Mouse (Mus musculus) mouse embryonic stem cell (cell line): ENCODE measurements around the gene Zfand3.

ENCODE experiments used
- in situ Hi-C, 2 experiments: fragments of 300-500 bp; cut with MboI; formaldehyde crosslinking; loops; 1 replicate in 1 of 2; 3 replicates in 1 of 2; pipeline ENCODE4 v1.14.3; 2019 to 2020; ENCODE audit warnings: low sequenced_read_pairs in 2 of 2, low pct_unique_long_range_greater_than_20kb in 1 of 2, mixed read lengths in 1 of 2; ENCODE audit not compliant: unreplicated experiment in 1 of 2

Gene Zfand3

DNA sequence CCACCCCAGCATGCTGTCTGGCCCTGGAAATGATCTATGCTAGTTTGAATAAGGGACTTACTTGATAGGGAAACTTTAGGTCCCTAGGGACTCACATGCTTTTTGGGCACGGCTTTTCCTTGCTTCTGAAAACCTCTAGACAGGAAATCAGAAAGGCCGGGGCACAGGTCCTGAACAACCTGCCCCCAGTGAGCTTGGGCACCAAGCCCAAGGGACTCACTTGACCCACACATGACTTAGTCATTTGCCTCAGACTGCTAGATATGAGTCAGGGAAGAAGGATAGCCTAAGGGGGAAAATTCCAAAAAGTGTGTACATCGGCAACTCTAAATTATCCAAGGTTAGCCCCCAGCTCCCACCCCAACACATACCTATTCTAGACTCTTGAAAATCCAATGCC, 10.5 kb upstream of the Zfand3 start:
- in situ Hi-C loops = no loop called here

DNA sequence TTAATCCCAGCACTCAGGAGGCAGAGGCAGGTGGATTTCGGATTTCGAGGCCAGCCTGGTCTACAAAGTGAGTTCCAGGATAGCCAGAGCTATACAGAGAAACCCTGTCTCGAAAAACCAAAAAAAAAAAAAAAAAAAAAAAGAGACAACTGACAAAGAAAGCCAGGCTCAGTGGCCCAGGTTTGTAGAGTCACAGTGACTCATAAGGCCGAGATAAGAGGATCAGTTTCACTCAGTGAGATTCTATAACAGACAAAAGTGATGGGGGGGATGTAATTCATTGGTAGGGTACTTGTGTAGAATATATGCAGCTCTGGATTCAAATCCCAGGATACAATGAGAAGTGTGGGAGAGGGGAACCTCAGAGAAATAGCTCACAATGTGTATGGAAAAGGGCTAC, 10.1 kb upstream of the Zfand3 start:
- in situ Hi-C loops = no loop called here

DNA sequence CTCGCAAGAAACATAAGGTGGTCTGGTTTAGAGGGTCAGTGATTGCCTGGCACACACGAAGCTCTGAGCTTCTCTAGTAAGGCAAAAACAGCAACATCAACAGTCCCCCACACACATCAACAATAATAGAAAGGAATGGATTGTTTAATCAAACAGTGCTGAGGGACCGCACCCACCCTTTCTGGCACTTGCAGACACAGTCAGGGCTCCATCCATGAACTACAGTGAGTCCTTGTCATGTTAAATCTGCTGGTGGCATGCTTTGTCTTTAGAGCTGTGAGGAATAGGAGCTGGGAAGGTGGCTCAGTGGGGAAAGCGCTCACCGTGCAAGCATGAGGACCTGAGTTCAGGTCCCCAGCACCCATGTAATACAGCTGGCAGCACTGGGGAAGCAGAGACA, 8.5 kb upstream of the Zfand3 start:
- in situ Hi-C loops = no loop called here

DNA sequence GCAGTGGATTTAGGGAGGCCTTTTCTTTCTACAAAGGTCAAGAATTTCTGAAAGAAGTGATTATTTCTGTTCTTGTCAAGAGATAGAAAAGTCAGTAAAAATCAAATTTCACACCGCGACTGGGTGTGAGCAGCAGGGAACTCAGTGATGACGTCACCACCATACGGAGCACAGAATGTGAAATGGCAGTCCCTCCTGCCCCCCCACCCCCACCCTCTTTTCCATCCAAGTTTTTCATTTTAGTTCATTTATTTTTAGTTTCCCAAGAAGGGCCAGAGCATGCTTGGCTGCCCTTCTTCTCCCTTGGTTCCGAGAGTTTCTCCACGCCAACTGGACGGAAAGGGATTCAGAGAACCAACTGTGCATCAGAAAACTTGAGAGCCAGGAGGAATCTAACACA, 6.8 kb upstream of the Zfand3 start:
- in situ Hi-C loops = no loop called here

DNA sequence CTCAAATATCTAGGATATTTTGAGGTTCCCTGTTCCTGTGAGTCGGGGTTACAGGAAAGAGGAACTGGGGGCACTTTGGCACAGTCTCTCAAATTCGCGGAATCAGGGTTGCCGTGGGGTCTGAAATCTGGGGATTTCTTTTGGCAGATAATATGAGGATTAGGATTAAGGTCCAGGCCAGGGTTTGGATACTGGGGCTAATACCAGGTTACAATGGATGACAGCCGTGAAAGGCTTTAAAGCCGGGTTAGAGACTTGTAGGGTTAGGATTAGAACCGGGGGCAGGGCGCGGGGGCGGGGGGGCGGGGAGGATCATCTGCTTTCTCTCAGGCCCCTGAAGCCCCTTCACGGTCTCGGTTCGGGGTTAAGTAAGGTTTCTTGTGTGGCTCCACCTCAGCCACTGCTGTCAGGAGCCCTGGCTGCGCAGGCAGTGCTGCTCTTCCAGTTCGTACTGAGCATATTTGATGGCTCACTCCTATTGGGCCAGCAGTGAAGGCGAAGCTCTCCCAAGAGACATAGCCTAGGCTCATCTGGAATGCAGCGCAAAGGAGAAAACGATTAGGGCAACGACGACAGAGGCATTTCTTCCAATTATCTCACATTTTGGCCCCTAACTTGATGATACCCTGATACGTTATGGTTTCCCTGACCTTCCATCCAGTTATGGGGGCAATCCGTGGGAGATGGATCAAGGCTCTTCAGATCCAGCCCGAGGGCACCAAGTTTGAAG, 5.8 kb upstream of the Zfand3 start:
- in situ Hi-C loops = no loop called here

DNA sequence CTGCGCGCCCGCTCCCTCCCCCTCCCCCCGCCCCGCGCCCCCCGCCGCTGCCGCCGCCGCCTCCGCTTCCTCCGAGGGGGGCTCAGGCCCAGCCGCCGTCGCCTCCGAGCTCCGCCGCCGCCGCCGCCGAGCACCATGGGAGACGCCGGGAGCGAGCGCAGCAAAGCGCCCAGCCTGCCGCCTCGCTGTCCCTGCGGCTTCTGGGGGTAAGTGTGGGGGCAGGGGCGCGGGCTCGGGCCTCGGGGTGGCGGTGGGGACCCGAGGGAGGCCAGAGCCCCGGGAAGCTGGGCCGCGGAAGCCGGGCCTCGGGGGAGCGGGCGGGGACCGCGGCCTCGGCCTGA, 540 bp downstream of the Zfand3 start:
- in situ Hi-C loops = no loop called here

DNA sequence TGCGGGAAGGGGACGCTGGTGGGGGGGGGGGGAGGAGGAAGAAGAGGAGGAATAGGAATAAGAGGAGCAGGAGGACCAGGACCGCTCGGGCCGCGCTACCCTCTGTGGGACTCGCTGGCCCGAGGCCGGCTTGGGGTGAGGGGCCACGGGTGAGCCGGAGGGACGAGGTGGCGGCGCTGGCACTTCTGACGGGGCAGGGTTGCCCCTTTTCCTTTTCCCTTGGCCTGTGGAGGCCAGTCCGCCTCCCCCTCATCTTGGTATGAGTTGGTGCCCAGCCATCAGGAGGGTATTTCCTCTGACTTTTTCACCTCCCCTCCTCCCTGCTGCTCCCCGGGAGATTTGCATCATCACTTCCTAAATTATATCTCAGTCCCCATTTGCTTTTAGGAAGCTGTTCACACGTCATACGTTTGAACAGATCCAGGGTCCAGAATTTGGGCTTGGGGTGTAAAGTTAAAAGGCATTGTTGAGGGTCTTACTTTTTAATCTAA, 963 bp downstream of the Zfand3 start:
- in situ Hi-C loops = no loop called here

DNA sequence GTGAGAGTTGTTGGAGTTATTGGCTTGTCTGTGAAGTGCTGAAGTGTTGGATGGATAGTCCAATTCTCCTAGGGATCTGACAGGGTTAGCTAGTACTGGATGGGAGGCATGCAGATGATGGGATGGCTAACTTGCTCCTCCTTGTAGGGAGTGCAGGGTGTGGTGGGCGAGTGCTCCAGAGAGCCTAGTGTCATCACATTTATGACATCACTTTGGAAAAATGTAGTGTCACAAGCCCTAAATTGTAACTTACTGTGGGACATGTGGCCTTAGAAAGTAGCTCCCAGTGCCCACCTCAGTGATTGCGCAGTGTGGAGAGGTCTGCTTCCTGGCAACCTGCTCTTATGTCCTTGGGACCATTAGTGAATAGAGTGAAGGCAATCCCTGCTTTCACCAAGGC, 2.3 kb downstream of the Zfand3 start:
- in situ Hi-C loops = no loop called here

DNA sequence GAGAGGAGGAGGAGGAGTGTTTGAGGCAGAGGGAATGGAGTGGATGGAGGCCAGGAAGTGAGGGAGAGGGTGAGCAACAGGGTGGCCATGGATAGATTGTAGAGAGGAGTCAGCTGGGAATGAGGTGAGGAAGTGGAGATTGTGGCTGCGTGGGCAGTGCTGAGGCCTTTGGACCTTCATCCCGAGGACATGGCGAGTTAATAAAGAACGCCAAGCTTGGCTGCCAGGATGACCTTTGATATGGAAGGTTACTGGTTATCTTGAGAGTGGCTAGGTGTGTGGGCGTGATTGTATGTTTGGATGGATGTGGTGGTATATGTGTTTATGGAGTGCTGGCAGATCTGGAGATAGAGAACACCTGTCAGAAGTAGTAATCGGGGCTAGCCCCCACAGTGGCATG, 3.4 kb downstream of the Zfand3 start:
- in situ Hi-C loops = no loop called here

DNA sequence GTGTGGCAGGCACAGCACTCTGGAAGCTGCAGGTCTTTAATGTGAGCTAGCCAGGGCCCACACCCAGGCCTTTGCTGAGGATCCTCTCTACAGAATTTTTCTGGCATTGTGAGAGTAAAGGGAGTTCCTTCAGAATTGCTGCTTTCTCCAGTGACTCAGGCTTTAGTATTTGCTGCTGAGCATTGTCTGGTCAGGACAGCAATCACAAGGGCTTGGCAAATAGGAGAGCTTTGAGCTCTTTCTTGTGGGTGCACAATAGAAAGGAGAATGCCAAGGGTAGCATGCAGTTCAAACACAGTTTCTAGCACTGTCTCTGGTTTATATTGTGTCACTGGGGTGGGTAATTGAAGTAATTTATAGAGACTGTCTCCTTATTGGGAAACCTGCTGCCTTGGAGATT, 3.9 kb downstream of the Zfand3 start:
- in situ Hi-C loops = no loop called here

DNA sequence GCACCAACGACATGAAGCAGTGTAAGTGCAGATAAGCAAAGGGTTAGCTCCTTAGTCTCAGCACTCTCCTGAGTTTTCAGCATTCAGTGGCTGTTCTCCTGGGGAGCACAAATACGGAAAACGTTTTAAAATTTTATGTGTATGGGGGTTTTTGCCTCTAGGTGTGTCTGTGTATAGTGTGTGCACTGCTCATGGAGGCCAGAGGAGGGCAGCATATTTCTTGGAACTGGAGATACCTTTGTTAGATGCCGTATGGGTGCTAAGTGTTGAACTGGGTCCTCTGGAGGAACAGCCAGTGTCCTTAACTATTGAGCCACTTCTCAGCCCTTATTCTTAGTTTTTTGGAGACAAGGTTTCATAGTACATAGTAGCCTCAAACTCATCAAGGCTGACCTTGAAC, 10.1 kb downstream of the Zfand3 start:
- in situ Hi-C loops = no loop called here

DNA sequence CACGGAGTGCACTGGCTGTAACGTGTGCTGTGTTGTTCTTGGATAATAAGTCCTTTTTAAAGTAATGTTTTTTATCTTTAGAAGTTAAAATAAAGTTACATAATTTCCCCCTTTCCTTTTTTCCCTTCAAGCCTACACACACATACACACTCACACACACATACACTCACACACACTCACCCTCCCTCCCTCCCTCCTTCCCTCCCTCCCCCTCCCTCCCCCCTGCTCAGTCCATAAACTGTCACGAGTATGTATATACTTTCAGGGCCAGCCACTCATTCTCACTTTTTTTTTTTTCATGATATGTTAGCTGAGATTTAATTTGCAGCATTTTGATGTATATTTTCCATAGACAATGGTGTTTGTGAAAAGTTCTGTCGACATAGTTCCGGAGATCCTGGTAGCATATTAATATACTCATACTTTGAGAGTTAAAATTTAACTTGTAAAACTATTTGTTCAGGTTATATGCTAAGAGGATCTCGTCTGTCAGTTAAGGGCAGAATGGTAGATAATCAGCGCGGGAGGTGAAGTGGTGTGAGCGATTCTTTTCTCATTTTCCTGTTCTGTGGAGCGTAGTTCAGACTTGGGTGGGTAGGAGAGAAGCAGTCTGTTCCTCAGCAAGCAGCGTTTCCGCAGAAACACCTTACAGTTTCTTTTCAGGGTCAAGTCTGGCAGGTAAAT, 14.5 kb downstream of the Zfand3 start:
- in situ Hi-C loops = no loop called here

DNA sequence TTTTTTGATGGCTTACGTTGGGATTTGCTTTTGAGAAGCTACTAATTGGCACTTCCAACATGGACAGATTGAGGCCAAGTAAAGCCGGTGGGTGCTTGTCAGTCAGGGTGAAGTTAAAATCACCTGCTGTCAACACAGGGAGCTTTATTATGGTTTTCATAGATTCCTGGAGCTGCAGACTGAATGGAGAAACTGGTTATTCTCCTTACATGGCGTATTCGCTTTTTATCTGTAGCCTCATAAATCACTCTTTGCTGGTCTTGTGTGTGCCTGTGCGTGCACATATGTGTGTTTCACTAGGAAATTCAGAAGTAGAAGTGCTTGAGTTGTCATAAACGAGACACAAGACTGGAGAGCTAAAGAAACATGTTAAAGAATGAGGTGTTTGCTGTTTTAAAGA, 15.4 kb downstream of the Zfand3 start:
- in situ Hi-C loops = no loop called here

DNA sequence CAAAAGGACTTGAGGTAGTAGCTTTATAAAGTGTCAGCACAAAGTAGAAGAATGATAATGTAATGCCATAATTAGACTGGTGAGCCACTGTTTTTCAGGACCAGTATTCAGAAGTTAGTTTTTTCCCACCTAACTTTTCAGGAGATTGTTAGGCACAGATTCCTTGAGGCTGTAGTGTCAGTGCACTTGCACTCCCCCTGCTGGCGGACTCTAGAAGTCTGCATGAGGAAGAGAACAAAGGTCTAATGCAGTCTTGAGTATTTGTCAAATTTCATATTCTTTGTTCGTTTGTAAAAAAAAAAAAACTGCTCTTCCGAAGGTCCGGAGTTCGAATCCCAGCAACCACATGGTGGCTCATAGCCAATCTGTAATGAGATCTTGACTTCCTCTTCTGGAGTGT, 20.1 kb downstream of the Zfand3 start:
- in situ Hi-C loops = no loop called here

DNA sequence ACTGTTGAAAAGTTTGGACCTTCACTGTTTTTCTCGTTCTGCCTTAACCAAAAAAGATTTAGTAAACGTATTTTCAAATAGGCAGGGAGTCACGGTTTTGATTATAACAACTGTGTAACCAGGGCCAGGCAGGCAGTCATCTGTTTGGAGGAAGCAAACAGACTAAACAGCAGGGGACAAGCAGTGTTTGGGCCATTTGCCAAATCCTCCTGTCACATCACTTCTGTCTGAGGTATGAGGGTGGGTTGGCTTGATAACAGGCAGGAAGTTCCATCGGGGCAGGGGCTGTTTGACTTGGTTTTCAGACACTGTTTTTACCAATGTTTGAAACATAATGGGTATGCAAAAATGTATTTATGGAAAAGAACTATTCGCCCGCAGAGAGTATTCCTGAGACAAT, 22.1 kb downstream of the Zfand3 start:
- in situ Hi-C loops = no loop called here

DNA sequence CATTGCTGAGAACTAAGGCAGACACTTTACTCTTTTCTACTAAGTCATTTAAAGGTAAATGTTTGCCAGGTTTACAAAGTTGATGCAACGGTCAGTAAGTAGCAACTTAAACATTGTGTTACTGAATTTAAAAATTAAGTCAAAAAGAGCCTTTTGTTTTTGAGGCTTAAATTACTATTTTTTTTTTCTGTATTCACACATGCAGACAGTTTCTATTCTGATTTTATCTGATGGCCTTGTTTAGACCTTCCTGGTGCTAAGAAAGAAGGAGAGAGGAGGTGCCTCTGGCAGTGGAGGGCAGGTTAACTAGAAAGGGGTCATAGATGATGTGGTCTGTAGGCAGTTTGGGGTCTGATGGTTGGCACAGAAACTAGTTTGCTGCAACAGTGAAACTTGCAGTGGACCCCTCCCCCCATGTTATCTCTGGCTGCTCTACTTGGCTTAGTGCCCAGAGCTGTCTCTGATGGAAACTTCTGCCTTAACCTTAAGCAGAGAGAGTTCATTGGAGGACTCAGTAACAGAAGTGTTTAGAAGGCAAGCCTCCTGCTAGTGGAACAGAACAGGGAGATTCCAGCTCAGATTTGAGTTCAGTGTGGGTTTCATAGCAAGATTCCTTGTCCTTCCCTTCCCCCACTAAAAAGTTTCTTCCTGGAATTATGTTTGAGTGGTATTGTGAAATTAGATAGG, 23.0 kb downstream of the Zfand3 start:
- in situ Hi-C loops = no loop called here

DNA sequence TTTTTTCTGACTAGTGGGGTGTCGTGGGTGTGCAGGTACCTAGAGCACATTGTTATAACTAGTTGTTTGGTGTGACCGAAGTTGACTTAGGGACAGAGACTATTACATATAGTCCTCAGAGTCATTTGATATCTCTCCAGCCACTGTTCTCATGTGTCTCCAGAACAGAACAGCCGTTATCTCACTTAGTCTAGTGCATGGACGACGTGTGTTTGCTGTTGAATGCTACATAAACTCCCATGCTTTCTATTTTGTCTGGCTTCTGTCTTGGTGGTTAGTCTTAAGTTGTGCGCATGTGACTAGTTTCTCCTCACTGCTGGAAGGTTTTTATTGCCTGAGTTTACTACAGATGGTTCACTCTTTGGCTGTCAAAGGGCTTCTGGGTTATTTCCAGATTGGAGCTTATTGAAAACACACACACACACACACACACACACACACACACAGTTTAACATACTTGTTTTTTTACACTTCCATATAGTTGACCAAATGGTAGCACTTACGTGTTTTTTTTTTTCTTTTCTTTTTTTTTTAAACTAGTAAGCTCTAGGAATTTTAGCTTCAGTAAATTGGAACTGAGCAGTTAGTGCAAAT, 25.2 kb downstream of the Zfand3 start:
- in situ Hi-C loops = no loop called here

DNA sequence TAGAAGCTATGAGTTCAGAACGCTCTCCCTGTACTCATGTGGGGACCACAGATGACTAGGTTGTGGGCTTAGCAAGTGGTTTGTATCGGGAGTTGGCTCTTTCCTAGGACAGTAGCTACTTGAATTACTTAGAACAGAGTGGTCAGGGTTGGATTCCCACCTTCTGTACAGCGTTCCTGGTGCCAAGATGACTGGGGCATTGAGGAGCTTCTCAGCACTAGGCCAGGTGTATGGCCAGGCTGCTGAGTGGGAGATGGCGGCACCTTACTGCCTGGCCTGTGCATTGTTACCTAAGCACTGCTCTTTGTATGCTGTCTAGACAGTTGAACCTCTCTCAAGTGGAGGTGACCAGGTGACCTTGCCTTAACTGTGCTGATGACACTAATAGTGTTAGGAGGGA, 28.3 kb downstream of the Zfand3 start:
- in situ Hi-C loops = no loop called here

DNA sequence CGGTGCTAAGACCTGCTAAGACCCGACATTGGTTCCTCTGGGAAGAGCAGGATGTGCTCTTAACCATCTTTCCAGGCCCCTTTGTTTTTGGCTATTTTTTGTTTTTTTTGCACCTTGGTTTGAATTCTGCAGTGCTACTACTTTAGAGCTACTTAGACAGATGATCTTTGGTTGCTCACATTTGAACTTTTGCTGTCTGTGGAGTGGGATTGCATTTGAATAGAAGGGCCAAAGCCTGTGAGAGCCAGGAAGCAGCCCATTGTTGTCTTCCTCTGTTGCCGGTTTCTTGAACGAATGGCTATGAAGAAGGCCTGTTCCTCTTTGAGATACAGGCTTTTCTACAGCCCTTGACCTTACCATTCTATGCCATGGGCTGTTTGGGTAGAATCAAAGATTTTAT, 29.5 kb downstream of the Zfand3 start:
- in situ Hi-C loops = no loop called here
